Mouse (Mus musculus): ENCODE results near the gene Snrpb2. TPM values are rescaled to one million over a fixed set of nuclear protein-coding genes. Genes with fewer than 3 reads are reported as not detected.

The Snrpb2 gene
- 58.0 TPM for total RNA-seq (2023)

DNA sequence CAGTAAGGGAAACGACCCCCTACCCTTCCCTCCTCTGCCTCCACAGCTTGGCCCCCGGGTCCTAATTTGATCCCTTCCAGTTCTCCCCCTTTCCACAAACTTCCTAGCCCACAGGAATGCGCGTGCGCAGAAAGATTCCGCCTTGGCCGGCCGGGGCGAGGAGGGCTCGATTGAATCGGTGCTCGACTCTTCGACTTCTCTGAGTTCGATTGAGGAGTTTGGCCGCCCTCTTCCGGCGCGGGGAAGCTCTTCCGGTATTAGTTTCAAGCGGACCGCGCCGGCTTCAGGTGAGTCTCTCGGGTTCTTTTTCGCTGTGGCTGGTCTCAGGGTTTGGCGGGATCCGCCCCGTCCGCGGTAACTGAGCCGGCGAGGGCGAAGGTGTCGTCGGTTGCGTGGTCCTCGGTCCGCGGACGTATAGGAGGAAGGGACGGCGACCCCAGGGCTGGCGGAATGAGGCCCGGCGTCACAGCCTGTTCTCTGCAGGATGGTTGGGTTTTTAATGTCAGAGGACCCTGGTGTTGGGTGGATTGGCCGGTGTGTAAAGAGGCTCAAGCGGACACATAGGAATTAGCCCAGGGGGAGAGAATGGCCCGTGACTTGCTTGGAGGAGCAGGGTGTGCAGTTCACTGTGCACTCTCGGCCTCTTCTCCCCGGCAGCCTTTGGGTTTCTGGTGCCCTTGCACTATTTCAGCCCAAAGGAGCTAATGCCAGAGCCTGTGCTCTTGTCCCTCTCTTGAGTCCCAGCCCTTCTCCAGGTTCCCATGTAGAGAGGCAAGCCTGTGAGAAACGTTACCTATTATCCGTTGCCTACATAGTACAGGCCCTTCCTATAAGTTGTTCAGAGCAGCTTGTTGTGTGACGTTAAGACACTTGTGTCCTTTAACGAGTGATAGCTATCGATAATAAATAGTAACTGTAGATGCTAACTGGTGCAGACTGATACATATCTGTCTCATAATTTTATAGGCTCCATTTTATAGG lies at the start of gene Snrpb2:
TSS of gene Snrpb2 (plus strand) at position 228 of the 981 bp plus-strand sequence.

DNA sequence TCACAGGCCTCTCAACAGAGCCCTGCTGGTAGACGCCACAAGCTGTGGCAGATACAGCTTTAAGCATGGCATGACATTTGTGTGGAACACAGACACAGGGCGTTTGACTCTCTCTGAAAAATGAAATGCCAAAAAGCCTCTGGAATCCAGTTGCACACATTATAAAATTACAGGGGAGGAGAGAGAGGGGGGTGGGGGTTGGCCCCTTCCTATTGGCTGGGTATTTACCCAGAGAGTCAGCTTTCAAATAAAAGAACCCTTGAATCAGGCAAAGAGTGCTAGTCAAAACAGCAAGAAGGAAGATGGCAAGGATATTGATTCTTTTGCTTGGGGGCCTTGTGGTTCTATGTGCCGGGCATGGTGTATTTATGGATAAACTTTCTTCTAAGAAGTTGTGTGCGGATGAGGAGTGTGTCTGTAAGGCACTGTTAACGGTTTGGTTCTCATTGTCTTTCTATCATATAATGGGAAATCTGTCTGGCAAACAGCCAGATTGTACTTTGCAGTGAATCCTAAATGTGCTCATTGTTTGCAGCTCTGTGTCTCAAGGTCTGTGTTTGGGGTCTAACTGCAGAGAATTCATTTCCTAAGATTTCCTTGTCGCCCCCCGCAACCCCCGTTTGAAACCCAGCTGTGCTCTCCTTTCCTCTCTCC lies 15.5 kb downstream of the Snrpb2 start, which contains the start of gene Otor:
TSS of gene Otor (plus strand) at position 276 of the 654 bp plus-strand sequence.

Other genes with a start within 250 kb of the Snrpb2 start
- 26.0 TPM for gene Kif16b, start 161.5 kb upstream of the Snrpb2 start, total RNA-seq (2023)
- gene Otor, start 15.4 kb downstream of the Snrpb2 start, total RNA-seq (2023), result not detected